Mouse (Mus musculus) layer of hippocampus, adult 9-11 months (tissue): Measurements from ENCODE around the gene Srrt.

ENCODE experiments used
- DNase-seq: peaks from one replicate; pipeline ENCODE4 v3.0.0; 2022

Srrt gene

DNA sequence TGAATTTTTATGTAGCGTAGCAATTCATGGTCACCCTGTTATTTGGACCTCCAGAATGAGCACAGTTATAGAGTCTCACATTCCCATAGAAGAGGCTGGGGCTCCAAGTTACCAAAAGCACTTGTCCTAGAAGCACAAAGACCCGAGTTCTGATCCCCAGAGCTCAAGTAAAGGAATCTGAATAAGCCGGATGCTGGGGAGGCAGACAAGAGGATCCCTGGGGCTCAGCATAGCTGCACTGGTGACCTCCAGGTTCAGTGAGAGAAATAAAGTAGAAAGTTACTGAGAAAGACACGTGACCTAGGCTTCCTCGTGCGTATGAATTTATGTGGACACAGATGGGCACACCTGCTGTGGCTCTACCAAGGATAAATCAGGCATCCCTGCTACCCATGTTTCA, 27.6 kb upstream of the Srrt start:
- DNase-seq: no peak

DNA sequence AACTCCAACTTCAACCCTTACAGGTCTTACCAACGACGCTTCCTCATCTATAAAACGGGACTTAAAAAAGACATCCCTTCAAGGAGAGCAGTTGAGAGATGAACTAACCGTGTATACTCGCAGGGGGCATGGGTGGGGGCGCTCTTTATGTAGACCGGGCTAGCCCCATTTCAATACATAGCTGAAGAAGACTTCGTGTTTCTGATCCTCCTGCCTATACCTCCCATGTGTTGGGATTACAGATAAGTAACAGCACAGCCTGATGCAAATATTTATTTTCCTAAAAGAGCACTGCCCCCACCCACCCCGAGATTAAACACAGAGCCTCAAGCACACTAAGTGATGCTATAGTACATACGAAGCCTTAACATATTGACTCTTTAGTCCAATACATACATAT, 26.8 kb upstream of the Srrt start:
- no peak for DNase-seq

DNA sequence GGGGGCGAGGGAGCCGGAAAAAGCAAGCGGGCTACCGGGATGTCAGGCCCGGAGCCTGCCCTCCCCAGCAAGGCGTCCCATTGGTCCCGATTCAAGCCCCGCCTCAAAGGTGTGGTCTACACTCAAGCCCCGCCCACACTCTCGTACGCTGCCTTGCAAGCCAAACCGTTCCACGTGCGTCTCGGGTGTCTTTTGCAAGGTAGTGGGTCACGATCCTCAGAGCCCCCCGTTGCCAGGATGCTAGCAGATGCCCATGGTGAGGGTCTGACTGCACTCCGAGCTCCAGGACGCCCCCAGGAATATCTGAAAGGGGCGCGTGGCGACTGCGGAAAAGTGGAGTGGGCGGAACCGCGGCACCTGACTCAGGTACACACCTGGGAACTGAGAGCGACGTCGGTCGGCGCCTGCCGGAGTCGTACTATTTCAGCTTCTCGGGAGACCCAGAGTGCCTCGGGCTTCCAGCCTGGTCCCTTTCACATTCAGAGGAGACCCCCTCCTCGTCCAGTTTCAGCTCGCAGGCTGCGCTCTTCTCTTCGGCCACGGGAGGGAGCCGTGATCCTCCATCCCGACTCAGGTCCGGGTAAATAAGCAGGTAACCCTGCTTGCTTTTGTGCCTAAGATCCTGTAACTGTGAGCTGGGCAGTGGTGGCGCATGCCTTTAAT, 26.2 kb upstream of the Srrt start, which contains the start of gene Slc12a9:
Gene Slc12a9 (minus strand): TSS at position 86 of the 663 bp plus-strand sequence.
- peak; percentile 95 for DNase-seq

DNA sequence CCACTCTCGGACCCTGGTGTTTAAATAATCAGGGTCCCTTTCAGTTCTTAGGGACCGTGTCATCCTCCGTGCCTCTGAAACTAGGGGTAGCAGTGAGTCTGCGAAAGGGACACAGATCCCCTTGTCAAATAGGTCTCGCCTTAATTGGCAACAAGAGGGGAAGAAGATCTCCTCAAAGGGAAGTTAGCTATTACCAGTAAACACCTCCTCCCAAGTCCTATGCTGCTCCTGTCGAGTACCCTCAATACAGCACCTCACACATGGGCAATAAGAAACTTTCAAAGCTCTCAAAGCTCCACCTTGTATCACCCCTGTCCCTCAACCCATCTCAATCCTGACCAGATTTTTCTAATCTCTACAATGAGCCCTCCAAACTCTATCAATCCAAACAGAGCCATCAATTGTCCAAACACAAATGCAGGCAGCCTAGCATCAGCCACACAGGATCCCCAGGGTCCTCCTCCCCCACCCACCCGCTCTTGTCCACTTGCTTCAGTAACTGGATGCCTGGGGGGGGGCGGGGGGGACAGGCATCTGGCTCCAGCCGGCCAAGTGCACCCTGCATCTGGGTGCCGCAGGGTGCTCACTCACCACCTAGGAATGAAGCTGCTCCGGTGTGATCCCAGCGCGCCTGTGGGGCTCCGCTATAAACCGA, 25.5 kb upstream of the Srrt start:
- no peak for DNase-seq

DNA sequence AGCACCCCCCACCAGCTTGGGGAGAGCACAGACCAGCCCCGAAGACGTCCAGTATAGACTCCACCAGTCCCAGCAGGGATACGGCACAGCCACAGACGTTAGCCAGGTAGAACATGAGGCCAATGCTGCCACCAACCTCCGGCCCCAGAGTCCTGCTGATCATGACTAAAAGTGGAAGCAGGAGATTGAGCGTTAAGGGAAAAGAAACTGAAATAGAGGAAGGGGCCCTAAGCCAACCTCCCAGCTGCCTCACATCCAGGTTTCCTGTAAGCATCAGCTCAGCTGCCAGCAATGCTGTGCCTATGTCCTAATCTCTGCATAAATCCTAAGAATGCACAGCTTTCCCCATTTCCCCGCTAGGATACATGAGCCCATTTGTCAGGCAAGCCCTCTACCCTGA, 23.4 kb upstream of the Srrt start:
- DNase-seq: no peak

DNA sequence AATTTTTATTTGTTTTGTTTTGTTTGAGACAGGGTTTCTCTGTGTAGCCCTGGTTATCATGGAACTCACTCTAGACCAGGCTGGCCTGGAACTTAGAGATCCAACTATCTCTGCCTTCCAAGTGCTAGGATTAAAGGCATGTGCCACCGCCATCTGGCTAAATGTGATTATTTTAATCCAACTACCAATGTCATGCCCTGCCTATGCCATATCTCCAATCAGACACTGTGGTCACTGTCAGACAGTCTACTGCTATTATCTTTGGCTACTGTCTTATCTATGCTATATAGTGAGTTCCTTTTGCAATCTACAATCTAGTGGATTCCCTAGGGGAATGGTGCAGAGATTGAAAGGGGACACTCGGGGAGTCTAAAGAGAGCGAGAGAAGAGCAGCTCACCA, 13.5 kb upstream of the Srrt start:
- no peak for DNase-seq

DNA sequence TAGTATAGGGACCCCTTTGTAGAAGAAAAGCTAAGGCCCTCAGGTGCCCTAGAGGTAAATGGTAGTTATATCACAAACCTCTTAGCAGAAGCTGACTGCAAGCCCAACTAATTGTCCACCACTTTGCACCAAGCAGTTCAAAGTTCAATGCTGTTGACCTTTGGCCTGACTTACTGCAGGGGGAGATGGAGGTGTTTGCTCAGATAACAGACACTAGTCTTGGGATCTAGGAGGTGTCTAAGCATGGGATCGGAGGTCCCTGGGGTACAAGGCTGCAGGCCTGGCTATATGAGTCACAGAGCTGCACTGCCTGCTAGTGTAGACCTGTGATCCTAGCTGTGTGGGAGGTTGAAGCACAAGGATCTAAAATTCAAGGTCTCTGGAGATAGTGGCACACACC, 11.1 kb upstream of the Srrt start:
- no peak for DNase-seq

DNA sequence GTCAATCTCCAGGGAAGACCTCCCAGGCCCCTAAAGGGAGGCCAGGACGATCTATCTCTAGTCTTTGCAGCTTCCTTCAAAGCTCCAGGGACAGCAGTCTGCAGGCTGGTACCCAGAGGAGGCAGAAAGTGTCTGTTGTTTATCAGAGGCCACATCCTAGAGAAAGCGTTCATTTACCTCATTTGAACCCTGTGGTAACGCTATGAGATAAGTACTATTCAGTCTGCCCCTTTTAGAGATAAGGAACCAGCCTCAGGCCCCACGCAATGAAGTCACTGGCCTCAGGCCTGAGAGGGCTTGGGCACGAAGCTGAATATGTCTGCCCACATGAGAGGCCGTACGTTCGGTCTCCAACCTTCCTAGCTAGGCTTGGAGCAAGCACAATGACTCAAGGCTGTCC, 9.9 kb upstream of the Srrt start:
- DNase-seq: no peak

DNA sequence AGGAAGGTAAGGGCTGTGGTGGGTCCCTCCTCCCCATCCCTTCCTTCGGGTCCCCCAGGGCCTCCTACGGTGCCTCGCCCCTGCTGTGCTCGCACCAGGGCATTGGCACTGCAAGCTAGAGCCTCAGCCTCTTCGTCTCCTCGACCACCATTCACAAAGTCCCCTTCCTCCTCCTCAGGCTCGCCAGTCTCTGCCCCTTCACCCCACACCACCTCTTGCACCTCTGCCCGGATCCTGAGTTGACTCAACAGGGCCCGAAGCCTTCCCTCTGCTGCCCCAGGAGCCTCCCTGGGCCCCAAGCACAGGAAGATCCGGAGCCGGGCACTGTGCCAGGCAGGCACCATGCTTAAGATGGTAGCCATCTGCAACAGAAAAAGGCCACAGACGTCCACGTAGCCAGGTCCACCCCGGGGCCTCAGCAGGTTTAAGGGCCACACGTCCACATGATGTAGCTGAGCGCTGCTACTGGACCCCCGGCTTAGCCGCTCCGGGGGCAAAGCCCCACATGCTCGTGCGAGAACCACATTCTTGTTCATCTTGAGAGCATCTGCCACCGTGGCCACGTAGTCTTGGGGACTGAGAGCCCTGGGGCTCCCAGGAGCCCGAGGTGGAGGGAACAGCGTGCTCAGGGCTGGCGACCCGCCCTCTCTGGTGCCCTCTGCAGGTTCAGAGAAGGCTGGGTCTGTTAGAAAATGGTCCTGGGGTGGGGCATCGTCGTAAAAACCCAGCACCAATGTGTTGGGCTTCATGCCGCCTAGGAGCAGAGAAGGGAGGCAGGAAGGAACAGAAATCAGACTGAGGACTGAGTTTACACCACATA, 7.8 kb upstream of the Srrt start:
- DNase-seq: no peak

DNA sequence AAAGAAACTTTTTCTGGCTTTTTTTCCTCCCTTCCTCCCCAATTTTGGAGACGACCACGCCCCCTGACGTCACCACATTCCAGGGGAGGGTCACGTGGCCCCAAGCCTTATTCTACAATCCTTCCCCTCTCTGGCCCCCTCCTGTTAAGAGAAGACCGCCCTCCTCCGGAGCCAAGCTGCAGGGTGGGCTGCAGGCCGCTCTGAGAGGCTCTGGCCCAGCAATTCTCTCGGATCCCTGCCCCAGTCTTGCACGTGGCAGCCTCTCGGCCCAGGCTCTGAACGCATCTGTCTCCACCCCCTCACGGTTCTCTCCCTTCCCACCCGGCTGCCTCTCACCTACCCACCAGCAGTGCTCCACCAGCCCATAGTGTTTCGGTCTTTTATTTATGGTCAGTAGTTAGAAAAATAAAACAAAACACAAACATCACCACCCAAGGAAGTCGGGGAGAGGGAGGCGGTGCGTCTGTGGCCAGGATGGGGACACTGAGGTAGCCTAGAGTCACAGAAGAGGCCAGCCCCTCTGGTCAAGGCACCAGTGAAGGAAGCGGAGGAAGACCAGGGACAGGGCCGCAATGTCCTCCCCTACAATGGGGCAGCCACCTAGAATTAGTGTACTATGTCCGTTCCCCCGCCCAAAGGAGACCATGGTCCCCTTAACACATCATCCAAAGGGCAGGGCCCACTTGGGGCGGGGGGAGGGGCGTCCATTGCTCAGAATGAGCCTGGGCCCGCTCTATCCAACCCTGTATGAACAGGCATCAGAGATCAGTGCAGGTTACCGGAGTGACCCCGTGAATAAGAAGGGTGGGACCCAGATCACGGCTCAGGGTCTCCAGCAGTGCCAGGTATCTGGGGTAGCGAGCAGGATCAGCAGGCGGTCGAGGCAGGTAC, 7.0 kb upstream of the Srrt start, which contains the start of gene Trip6:
Gene Trip6 (minus strand): TSS at position 212 of the 891 bp plus-strand sequence.
- DNase-seq: no peak

DNA sequence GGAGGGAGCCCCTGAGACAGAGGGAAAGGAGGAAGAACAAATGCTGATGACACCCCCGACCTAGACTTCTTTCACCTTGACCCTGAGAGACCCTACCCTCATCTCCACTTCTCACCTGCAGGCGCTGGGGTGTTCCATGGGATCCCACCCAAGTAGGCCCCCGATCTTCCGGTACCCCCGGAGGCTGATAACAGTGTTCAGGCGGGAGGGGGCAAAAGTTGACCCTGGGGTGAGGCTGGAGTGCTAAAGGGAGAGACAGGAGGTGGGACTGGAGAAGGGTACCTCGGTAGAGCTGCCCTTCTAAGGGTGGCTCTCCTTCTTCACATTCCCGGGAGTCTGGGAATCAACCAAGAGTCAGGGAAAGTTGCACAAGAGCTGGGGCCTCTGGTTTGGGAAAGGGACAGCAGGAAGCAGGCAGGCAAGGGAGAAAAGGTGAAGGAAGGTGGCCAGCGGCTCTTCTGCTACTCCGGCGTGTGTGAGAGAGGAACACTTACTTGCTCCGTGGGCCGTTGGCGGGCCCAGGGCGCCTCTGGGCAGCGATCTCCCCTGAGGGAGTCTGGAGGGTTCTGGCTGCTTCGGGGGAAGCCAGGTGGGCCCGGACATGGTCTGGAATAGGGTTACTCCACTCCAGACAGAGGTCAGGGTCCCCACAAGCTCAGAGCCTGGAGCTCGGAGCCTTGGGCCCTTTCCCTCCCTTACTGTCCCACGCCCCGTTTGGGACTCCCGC, 6.2 kb upstream of the Srrt start:
- no peak for DNase-seq

DNA sequence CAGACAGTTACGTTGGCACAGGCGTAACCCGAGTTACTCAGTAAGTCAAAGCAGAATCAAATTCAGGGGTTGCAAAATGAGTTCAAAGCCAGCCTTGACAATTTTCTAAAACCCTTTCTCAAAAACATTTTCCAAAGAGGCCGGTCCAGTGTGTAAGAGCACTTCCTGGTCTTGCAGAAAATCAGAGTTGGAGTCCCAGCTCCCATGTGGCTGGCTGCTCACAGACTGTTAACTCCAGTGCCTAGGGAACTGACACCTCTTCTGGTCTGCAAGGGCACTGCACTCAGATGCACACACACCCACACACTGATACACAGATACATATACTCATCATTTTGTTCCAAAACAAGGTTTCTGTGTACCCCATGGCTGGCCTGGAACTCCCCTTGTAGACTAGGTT, 882 bp upstream of the Srrt start:
- DNase-seq: no peak

DNA sequence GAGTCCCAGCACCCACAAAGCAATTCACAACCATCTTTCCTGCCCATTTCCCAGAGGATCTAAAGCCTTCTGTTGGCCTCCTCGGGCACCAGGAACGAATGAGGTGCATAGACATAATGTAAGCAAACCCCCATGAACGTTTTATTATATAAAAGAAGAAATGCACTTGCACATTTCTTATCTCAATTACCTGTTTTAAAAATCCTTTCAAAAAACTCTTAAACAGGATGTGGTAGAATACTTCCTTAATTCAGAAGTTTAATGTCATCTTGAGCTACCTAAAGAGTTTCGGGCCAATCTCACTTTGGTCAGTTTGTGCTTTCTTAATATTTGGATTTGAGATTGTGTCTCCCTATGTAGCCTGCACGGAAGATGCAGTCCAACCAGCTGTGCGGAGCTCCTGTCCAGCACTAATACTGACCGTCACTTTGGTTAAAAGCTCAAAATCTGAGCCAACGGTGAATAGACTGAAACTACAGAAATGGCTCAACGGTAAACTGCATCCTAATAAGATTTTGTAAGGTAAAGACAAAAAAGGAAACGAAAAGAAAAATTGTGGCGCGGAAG, 952 bp downstream of the Srrt start:
- DNase-seq: no peak

DNA sequence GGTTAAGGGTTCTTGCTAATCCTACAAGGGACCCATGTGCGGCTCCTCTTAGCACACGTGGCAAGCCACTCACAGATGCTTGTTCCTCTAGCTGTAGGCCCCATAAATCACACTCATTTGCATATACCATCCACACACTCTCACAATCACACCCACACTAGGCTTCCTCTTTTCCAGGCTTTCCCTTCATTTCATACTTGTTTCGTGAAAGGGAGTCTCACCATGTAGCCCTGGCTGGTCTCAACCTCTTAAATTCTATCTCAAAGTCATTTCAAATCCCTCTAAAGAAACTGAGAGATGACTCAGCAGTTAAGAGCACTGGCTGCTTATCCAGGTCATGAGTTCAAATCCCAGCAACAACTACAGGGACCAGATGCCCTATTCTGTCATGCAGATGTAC, 1.7 kb downstream of the Srrt start:
- DNase-seq: no peak

DNA sequence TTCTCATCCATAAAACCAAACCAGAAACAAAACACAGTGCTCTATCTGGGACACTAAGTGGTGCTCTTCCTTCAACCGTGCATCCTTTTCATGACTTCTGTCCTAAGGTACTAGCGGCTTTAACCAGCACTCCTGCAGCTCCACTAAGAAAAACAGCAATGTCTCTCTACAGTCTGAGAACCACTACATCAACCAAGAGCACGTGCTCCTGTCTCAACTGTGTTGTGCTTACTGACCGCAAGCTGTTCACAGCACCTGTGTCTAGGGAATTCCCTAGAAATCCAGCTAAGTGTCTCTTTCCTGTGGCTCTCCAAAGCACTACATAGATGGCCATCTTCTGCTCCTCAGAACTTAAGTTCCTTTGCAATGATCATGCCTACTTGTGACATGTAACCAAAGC, 2.7 kb downstream of the Srrt start:
- no peak for DNase-seq

DNA sequence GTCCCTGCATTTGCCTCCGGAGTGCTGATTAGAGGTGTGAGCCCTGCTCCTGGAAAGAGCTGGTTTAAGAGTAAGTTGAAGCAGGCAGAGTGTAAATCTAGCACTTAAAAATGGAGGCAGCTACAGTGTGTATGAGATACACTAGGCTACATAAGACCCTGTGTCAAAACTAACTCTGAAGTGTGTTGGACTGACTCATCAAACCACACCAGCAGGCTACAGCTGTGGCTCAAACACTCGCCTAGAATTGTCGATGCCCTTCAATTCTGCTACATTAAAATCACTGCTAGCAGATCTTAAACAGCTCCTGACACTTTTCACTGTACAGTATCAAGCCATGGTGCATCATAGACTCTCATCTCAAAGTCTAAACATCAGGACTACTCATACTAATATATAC, 3.3 kb downstream of the Srrt start:
- DNase-seq: no peak

DNA sequence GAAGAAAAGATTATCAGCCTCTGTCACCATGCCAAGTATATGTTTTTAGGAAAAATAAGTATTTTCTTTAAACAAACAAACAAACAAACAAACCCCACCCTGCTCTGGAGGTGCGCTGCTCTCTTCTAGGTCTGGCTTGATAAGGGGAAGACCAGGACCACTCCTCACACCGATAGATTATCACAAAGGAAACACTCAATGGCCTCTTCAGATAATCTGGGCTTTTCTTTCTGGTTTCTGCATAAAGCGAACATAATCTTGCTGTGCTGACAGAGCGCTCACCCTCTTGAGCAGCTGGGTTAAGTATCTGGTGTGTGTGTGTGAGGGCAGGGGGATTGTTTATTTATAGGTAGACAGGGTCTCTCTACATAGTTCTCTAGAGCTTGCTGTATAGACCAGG, 3.9 kb downstream of the Srrt start:
- DNase-seq: no peak

DNA sequence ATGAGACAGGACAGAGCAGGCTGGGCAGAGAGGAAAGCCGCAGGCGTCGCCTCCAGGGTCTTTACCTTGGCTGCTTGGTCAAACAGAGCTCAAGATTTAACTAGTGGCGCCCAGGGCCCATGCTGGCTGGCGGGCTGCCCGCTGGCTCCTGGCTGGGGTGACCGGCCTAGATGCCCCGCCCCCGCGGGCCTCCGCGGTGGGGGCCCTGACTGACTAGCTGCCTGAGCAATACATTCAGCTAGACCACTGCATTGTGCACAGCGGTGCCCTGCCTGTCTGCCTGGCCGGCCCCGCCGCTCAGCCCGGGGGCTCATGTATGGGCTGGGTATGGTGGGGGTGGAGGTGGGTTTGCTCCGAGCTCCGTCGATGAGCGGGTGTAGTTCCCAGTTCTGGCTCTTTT, 6.2 kb downstream of the Srrt start:
- DNase-seq: no peak

DNA sequence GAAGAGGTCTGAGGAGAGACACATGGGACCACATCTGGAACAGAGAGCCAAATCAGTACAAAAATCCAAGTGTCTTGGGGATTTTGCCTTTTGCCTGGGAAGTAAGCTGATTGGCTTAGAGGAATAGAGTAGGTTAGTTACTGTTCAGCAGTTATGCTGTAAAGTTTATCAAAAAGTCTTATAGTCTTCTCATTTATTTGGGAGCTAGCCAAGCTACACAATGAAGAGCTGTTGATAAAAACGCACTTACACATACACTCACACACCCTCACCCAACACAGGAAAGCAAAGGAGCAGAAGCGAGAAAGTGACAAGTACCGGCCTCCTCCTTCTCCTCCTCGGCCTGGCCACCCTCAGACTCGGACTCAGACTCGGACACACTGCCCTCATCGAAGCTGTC, 8.2 kb downstream of the Srrt start:
- DNase-seq: no peak

DNA sequence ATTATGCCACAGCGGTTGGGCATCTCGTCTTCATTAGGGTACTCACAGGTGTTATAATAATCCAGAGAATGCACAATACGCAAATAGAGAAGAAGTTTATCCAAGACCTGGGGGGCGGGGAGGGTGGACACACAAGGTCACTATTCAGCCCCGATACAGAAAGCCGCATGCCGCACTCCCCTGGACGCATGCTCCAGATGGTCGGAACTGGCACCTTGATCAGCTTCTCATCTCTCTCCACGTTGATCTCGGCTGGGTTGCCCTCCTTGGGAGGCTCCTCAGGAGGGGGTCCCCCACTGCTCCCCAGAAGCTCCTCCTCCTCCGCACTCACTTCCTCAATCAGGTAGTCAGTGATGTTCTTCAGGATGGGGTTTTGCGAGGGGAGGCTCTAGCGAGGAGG, 10.3 kb downstream of the Srrt start:
- no peak for DNase-seq

DNA sequence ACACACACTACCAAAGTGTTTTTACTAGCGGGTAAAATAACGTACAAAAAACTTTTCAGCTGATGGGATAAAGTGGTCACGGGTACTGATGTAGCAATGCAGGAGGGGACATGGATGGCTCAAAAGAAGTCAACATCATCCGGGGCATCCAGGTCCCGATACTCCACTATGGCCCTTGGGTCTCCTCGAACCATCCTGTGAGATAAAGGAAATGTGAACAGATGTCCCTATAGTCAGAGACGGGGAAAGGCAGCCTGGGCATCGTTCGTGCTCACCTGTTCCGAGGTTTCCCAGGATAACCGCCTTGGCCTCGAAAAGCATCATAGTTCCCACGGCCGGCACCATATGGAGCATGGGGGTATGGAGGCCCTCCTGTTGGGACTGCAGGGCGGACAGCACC, 11.8 kb downstream of the Srrt start:
- no peak for DNase-seq

DNA sequence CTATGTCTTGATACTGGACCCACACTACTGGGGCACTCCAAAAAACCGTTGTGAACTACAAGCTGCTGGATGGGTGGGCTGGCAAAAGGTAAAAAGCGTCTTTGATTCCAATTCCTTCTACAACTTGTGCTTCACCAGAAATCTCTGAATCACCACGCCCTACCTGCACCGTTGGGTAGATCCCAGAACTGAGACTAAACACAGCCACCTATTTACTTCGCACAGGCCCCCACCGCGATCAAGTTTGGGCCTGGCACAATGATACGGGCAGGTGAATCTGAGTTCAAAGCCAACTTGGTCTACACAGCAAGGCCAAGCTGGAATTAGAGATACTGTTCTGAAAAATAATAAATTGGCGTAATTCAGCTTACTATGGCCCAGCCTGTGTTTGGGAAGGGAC, 12.2 kb downstream of the Srrt start:
- DNase-seq: no peak
